Mouse (Mus musculus): ENCODE results near the gene Krt8.
"Not testable (repeated sequence)": the region's sequence is repeated elsewhere in the genome, so short reads cannot be mapped to it uniquely, and the experiment has no call there.

Gene Krt8

GRCm38 (mm10) chr15:102007097-102008069 is 3.1 kb upstream of the Krt8 start:
- in situ Hi-C loops (cut with MboI): no loop called here

- in situ Hi-C loops (cut with MboI): no loop called here
These were observed 2.0 kb upstream of the Krt8 start for GRCm38 (mm10) chr15:102006317-102006716.

- in situ Hi-C loops (cut with MboI): no loop called here
These were observed 1.0 kb upstream of the Krt8 start for GRCm38 (mm10) chr15:102005290-102005689.

GRCm38 (mm10) chr15:102003516-102003915 is 766 bp downstream of the Krt8 start:
- in situ Hi-C loops (cut with MboI): no loop called here

- in situ Hi-C loops (cut with MboI): no loop called here
These were observed 1.4 kb downstream of the Krt8 start for GRCm38 (mm10) chr15:102002646-102003488.

- in situ Hi-C loops (cut with MboI): no loop called here
These were observed 4.5 kb downstream of the Krt8 start for GRCm38 (mm10) chr15:101999676-102000335.

GRCm38 (mm10) chr15:101999156-101999555 is 5.1 kb downstream of the Krt8 start:
- in situ Hi-C loops (cut with MboI): no loop called here

- in situ Hi-C loops (cut with MboI): not testable (repeated sequence)
These were observed 7.7 kb downstream of the Krt8 start for GRCm38 (mm10) chr15:101996450-101997078.

GRCm38 (mm10) chr15:101995484-101996236 is 8.6 kb downstream of the Krt8 start:
- in situ Hi-C loops (cut with MboI): no loop called here

GRCm38 (mm10) chr15:101994365-101994764 is 9.9 kb downstream of the Krt8 start:
- in situ Hi-C loops (cut with MboI): loop anchor here (5.0 kb wide), 1 partner anchor 78 kb away; the partner anchor contains the start of gene Eif4b

GRCm38 (mm10) chr15:101990946-101991345 is 13.3 kb downstream of the Krt8 start:
- in situ Hi-C loops (cut with MboI): loop anchor here (5.0 kb wide), 1 partner anchor 81 kb away; the partner anchor contains the start of gene Eif4b

- in situ Hi-C loops (cut with MboI): loop anchor here (10.0 kb wide), 1 partner anchor 654 kb away; no protein-coding TSS in a partner anchor
These were observed 15.6 kb downstream of the Krt8 start for GRCm38 (mm10) chr15:101988714-101989113.

- in situ Hi-C loops (cut with MboI): loop anchor here (10.0 kb wide), 1 partner anchor 653 kb away; no protein-coding TSS in a partner anchor
These were observed 16.2 kb downstream of the Krt8 start for GRCm38 (mm10) chr15:101988119-101988518.

- in situ Hi-C loops (cut with MboI): loop anchor here (10.0 kb wide), 1 partner anchor 650 kb away; no protein-coding TSS in a partner anchor
These were observed 19.5 kb downstream of the Krt8 start for GRCm38 (mm10) chr15:101984746-101985145.

GRCm38 (mm10) chr15:101983949-101984601 is 20.2 kb downstream of the Krt8 start:
- in situ Hi-C loops (cut with MboI): loop anchor here (10.0 kb wide), 1 partner anchor 649 kb away; no protein-coding TSS in a partner anchor

- in situ Hi-C loops (cut with MboI): loop anchor here (10.0 kb wide), 1 partner anchor 649 kb away; no protein-coding TSS in a partner anchor
These were observed 20.9 kb downstream of the Krt8 start for GRCm38 (mm10) chr15:101983315-101983948.

GRCm38 (mm10) chr15:101980849-101981248 is 23.4 kb downstream of the Krt8 start:
- in situ Hi-C loops (cut with MboI): loop anchor here (10.0 kb wide), 1 partner anchor 646 kb away; no protein-coding TSS in a partner anchor

GRCm38 (mm10) chr15:101977043-101977726 is 27.1 kb downstream of the Krt8 start:
- in situ Hi-C loops (cut with MboI): no loop called here
